Mouse (Mus musculus) embryonic facial prominence, embryonic 11.5 days (tissue): ENCODE results near the gene 4933405L10Rik. TPM values are rescaled to one million over a fixed set of nuclear protein-coding genes. Genes with fewer than 3 reads are reported as not detected.

Source experiments
- ATAC-seq: fragments of 200-750 bp; cut with Nextera tagmentation; replicated peaks from 2 replicates; pipeline ENCODE4 v1.8.0; 2017; ENCODE audit warnings: low read depth; ENCODE audit not compliant: insufficient number of reproducible peaks, low FRiP score, low TSS enrichment
- DNase-seq: peaks from one replicate; pipeline ENCODE4 v3.0.0-alpha.2; 2015; ENCODE audit warnings: low spot score
- H3K27ac ChIP-seq: fragments of 300-500 bp; sonication (generic); replicated peaks from 2 replicates; pipeline ENCODE4 v1.5.1; 2014; ENCODE audit warnings: mild to moderate bottlenecking, low read depth, low read length, control low read depth
- H3K27me3 ChIP-seq: fragments of 300-500 bp; sonication (generic); 2 replicates; pipeline ENCODE4 v1.6.1; 2014; ENCODE audit warnings: mild to moderate bottlenecking, low read length, moderate library complexity, mixed read lengths; ENCODE audit not compliant: control insufficient read depth, insufficient read depth
- H3K36me3 ChIP-seq: fragments of 300-500 bp; sonication (generic); replicated peaks from 2 replicates; pipeline ENCODE4 v1.6.1; 2014; ENCODE audit warnings: low read depth, mild to moderate bottlenecking, low read length, moderate library complexity, mixed read lengths; ENCODE audit not compliant: control insufficient read depth, insufficient read depth
- H3K4me1 ChIP-seq: fragments of 300-500 bp; sonication (generic); 2 replicates; pipeline ENCODE4 v1.6.1; 2014; ENCODE audit warnings: low read length, mixed read lengths; ENCODE audit not compliant: control insufficient read depth, insufficient read depth
- H3K4me2 ChIP-seq: fragments of 300-500 bp; sonication (generic); 2 replicates; pipeline ENCODE4 v1.6.1; 2014; ENCODE audit warnings: low read depth, mild to moderate bottlenecking, control low read depth, low read length, moderate library complexity
- H3K4me3 ChIP-seq: fragments of 300-500 bp; sonication (generic); 2 replicates; pipeline ENCODE4 v1.5.1; 2014; ENCODE audit warnings: low read depth, low read length, control low read depth
- H3K9ac ChIP-seq: fragments of 300-500 bp; sonication (generic); replicated peaks from 2 replicates; pipeline ENCODE4 v1.6.1; 2014; ENCODE audit warnings: mild to moderate bottlenecking, control low read depth, low read length
- H3K9me3 ChIP-seq: fragments of 300-500 bp; sonication (generic); replicated peaks from 2 replicates; pipeline ENCODE4 v1.6.1; 2016; ENCODE audit warnings: mild to moderate bottlenecking, low read length, inconsistent platforms, mixed read lengths; ENCODE audit not compliant: control insufficient read depth
- WGBS: fragments of 180-500 bp; shearing (Covaris S2); extraction: QIAGEN DNeasy Blood & Tissue Kit; methylation state at CpG from one replicate; pipeline ENCODE4 v1.1.7; 2014; 5-methylcytosine and 5-hydroxymethylcytosine counted together
- polyA plus RNA-seq: library from polyadenylated mRNA; unstranded; fragments of >200 nt; fragmentation: Nextera tagmentation; extraction: Ambion mirVana; gene quantifications from 2 replicates; pipeline ENCODE4 v1.2.1, GENCODE M21; 2014

Gene 4933405L10Rik
- polyA plus RNA-seq, 1 experiment from 2014 or later: 0.50 TPM

GRCm38 (mm10) chr8:105695080-105695780 lies 12.2 kb upstream of the 4933405L10Rik start:
- H3K27me3 ChIP-seq: no peaks in the 10 kb centered on the region
- H3K9ac ChIP-seq: no peak overlapping the region
- ATAC-seq (no peak), DNase-seq (no peak)
- H3K4me2 ChIP-seq: no peak overlapping the region
- no peak overlapping the region for H3K27ac ChIP-seq
- no peak overlapping the region for H3K4me3 ChIP-seq
- no peaks in the 10 kb centered on the region; the same call in none of the 2 replicates for H3K36me3 ChIP-seq
- H3K9me3 ChIP-seq: no peaks in the 10 kb centered on the region
- 80% methylated on average over 30 of the region's 30 CpGs for WGBS
- peaks cover 12% of the 10 kb centered on the region for H3K4me1 ChIP-seq

DNA sequence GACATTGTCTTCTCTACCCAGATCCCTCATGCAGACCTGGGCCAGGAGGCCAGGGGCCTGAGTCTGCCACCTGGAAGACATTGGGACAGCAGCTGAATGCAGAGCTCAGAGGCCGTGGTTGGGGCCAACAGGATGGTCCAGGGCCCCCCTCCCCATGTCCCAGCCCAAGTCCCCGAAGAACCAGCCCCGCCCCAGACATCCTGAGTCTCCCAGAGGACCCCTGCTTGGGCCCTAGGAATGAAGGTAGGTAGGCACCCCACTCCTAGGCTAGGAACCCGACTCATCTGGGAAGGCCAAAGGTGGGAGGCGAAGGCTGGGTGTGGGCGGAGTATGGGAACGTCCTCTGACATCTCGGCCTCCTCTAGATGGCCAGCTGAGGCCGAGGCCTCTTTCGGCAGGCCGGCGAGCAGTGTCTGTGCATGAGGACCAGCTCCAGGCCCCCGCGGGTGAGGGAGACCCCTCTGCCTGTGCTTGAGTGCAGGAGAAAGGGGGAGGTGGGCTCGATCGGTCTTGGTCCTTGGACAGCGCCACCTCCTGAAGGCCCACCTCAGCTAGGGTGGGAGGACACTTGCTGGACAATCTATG lies 10.2 kb upstream of the 4933405L10Rik start:
- no peak overlapping the region for H3K4me3 ChIP-seq
- ATAC-seq (no peak), DNase-seq (no peak)
- no peaks in the 10 kb centered on the region; the same call in none of the 2 replicates for H3K36me3 ChIP-seq
- WGBS: 92% methylated on average over 17 of the region's 17 CpGs
- H3K4me1 ChIP-seq: peaks cover 15% of the 10 kb centered on the region
- H3K27ac ChIP-seq: no peak overlapping the region
- no peaks in the 10 kb centered on the region for H3K27me3 ChIP-seq
- no peak overlapping the region for H3K9ac ChIP-seq
- no peaks in the 10 kb centered on the region for H3K9me3 ChIP-seq
- no peak overlapping the region for H3K4me2 ChIP-seq

- H3K4me1 ChIP-seq: peaks cover 14% of the 10 kb centered on the region
- no peak for ATAC-seq
- H3K27me3 ChIP-seq: no peaks in the 10 kb centered on the region
- H3K36me3 ChIP-seq: peaks cover 3% of the 10 kb centered on the region
- no peak overlapping the region for H3K27ac ChIP-seq
- H3K9me3 ChIP-seq: no peaks in the 10 kb centered on the region
- no peak overlapping the region for H3K4me2 ChIP-seq
- H3K4me3 ChIP-seq: no peak overlapping the region
- DNase-seq: no peak
- no peak overlapping the region for H3K9ac ChIP-seq
- 91% methylated on average over 5 of the region's 5 CpGs for WGBS
Measured at GRCm38 (mm10) chr8:105698734-105699133, 8.7 kb upstream of the 4933405L10Rik start.

DNA sequence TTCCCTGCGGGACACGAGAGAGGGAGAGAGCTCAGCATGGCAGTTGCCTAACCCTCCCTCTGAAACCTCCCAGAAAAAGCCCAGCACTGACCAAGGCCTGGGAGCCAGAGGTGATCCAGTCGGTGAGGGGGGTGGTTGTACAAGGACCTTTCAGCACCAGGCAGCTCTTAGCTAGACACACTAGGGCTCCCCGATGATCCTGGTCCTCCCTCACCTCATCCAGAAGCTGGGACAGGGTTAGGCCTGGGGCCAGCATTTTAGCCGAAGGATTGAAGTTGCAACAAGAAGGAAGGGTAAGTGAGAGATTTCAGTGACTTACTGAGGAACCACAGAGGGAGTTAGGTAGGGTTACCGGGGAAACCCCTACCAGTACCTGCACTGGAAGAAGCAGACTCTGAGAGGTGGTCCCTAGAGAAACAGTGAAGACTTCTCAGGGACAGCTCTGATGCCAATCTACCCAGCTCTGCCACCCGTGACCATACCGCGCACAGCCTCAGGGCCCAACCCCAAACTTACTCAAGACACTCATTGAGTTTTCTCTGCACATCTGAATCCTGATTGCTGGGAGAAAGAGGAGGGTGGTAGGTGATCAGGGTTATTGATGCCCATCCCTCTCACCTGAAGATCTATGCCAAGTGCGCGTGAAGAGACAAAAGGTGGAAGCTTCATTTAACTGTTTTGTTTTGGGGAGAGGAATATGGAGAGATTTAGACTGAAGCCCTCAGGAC lies 7.8 kb upstream of the 4933405L10Rik start:
- Histone ChIP-seq H3K27me3 (no peaks in the 10 kb centered on the region), H3K4me3 (peak overlapping the region; percentile 57), H3K9me3 (no peaks in the 10 kb centered on the region), H3K4me2 (peak overlapping the region; percentile 87), H3K9ac (peak overlapping the region; percentile 56; the same call in 1 of the 2 replicates), H3K4me1 (peaks cover 8% of the 10 kb centered on the region), H3K36me3 (peaks cover 3% of the 10 kb centered on the region), H3K27ac (no peak overlapping the region)
- DNase-seq (no peak), ATAC-seq (no peak)
- WGBS: 87% methylated on average over 11 of the region's 11 CpGs

DNA sequence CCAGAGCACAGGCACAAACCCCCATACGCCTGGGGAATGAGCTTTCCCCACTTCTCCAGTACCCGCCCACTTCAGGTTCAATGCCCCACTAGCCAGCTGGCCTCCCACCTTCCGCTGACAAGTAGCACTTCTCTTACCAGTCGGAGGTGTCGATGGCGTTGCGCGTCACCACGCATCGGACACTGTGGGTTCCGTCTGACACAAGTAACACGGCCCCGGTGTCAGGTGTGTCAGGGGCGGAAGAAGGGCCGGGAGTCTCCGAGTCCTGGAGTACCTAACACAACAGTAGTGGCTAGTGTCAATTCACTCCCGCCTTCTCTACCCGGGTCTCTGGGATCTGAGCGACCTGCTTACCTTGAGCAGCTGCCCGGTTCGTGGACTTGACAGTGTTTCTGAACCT lies 6.9 kb upstream of the 4933405L10Rik start:
- H3K9me3 ChIP-seq: no peaks in the 10 kb centered on the region
- no peaks in the 10 kb centered on the region for H3K27me3 ChIP-seq
- WGBS: 0% methylated on average over 21 of the region's 21 CpGs
- peaks cover 3% of the 10 kb centered on the region for H3K36me3 ChIP-seq
- peak; percentile 46 for ATAC-seq
- peaks cover 8% of the 10 kb centered on the region for H3K4me1 ChIP-seq
- H3K4me2 ChIP-seq: peak overlapping the region; percentile 87
- H3K4me3 ChIP-seq: peak overlapping the region; percentile 57
- peak overlapping the region; percentile 56 for H3K9ac ChIP-seq
- peak; percentile 44 for DNase-seq
- no peak overlapping the region; the same call in 1 of the 2 replicates for H3K27ac ChIP-seq

DNA sequence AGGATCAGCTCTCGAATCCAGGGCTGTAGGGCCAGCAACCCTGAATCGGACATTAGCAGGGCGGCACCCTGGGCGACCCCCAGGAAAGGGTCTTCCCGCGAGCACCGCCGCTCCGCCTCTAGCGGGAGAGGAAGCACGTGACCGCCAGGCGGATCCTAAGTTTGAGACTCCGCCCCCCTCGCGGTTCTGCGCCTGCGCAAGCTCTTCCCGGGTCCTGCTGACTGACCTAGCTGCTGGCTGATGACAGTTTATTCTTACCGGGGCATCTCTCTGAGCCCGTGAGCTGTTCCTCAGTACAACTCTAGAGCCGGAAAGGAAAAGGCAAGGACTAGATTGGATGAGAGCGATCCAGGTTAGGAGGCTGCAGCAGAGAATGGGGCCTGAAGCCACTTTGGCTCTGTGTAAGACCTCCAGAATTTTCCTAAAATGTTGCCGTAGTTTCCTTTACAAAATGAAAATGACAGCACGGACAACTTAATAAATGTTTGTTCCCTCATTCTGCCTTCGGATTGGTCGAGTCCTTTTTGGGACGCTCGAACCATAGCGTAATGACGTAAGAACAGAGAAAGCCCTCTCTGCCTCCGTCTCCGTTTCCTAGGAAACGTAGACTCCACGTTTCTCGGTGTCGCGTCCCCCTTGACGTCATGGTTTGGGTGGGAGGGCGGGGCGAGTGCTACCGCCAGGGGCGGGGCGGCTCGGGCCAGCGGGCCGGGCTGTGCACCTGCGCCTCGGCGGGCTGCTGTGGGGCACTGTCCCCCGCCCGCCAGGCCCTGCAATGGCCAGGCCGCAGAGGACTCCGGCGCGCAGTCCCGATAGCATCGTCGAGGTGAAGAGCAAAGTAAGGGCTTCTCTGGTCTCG lies 6.3 kb upstream of the 4933405L10Rik start, which contains the start of the genes Acd and Pard6a:
Acd (minus strand) TSS at position 137 of the 859 bp plus-strand sequence.
Pard6a (plus strand) TSS at position 183 of the 859 bp plus-strand sequence.
- peak; percentile 64 for ATAC-seq
- Histone ChIP-seq H3K4me2 (peak within 1 kb of the TSS; percentile 87), H3K36me3 (peaks cover 3% of the 10 kb centered on the region), H3K4me1 (peaks cover 8% of the 10 kb centered on the region), H3K9ac (peak within 1 kb of the TSS; percentile 56), H3K9me3 (no peaks in the 10 kb centered on the region), H3K27ac (peak within 1 kb of the TSS; percentile 71), H3K27me3 (no peaks in the 10 kb centered on the region), H3K4me3 (peak within 1 kb of the TSS; percentile 57)
- peak; percentile 98 for DNase-seq
- WGBS: under 1% methylated on average over 58 of the region's 60 CpGs

GRCm38 (mm10) chr8:105702001-105702401 lies 5.5 kb upstream of the 4933405L10Rik start:
- peak overlapping the region; percentile 87 for H3K4me2 ChIP-seq
- no peaks in the 10 kb centered on the region for H3K27me3 ChIP-seq
- H3K4me3 ChIP-seq: peak overlapping the region; percentile 57
- no peak overlapping the region for H3K27ac ChIP-seq
- peak; percentile 4 for ATAC-seq
- H3K9me3 ChIP-seq: no peaks in the 10 kb centered on the region
- peaks cover 12% of the 10 kb centered on the region for H3K4me1 ChIP-seq
- peak overlapping the region; percentile 46; the same call in 1 of the 2 replicates for H3K9ac ChIP-seq
- no peak for DNase-seq
- peaks cover 3% of the 10 kb centered on the region for H3K36me3 ChIP-seq
- 43% methylated on average over 18 of the region's 18 CpGs for WGBS
